Mouse (Mus musculus) liver, embryonic 14.5 days (tissue): Measurements from ENCODE around the gene Trim26. TPM values are rescaled to one million over a fixed set of nuclear protein-coding genes. Genes with fewer than 3 reads are reported as not detected.

Experiments used
- ATAC-seq: fragments of 200-750 bp; cut with Nextera tagmentation; 2 replicates; pipeline ENCODE4 v1.8.0; 2017; ENCODE audit warnings: moderate number of reproducible peaks, mild to moderate bottlenecking, moderate library complexity; ENCODE audit not compliant: insufficient read depth
- DNase-seq, 3 experiments: peaks; one replicate each; pipeline ENCODE4 v3.0.0-alpha.2; 2012 to 2013; ENCODE audit warnings: low read depth in 3 of 3, low spot score in 3 of 3
- H3K27ac ChIP-seq: fragments of 300-500 bp; sonication (generic); 2 replicates; pipeline ENCODE4 v1.5.1; 2014; ENCODE audit warnings: moderate library complexity, mild to moderate bottlenecking, control low read depth, inconsistent platforms
- H3K27me3 ChIP-seq: fragments of 300-500 bp; sonication (generic); 2 replicates; pipeline ENCODE4 v1.6.1; 2014; ENCODE audit warnings: mild to moderate bottlenecking, low read length, moderate library complexity; ENCODE audit not compliant: control insufficient read depth, insufficient read depth
- H3K36me3 ChIP-seq: fragments of 300-500 bp; sonication (generic); replicated peaks from 2 replicates; pipeline ENCODE4 v1.6.1; 2014; ENCODE audit warnings: low read depth; ENCODE audit not compliant: control insufficient read depth, insufficient read depth
- H3K4me1 ChIP-seq, 2 experiments: fragments of 200-500 bp in 1 of 2; fragments of 300-500 bp in 1 of 2; sonication (generic) in 1 of 2; replicated peaks; 2 replicates each; pipeline ENCODE4 v1.6.1; 2012 to 2014; ENCODE audit warnings: antibody characterized with exemption in 1 of 2, inconsistent platforms in 1 of 2, low read length in 1 of 2; ENCODE audit not compliant: control insufficient read depth in 2 of 2, insufficient read depth in 2 of 2
- H3K4me2 ChIP-seq: fragments of 300-500 bp; sonication (generic); 2 replicates; pipeline ENCODE4 v1.6.1; 2014; ENCODE audit warnings: low read depth, mild to moderate bottlenecking, control low read depth, moderate library complexity
- H3K4me3 ChIP-seq, 2 experiments: fragments of 200-500 bp in 1 of 2; fragments of 300-500 bp in 1 of 2; sonication (generic) in 1 of 2; 2 replicates each; pipeline ENCODE4 v1.5.1; 2012 to 2014; ENCODE audit warnings: low read depth in 2 of 2, low read length in 2 of 2, mild to moderate bottlenecking in 2 of 2, control low read depth in 1 of 2, inconsistent platforms in 1 of 2, moderate library complexity in 1 of 2; ENCODE audit not compliant: insufficient read depth in 1 of 2
- H3K9ac ChIP-seq: fragments of 300-500 bp; sonication (generic); replicated peaks from 2 replicates; pipeline ENCODE4 v1.6.1; 2014; ENCODE audit warnings: mild to moderate bottlenecking, control low read depth, moderate library complexity
- H3K9me3 ChIP-seq: fragments of 300-500 bp; sonication (generic); 2 replicates; pipeline ENCODE4 v1.6.1; 2016; ENCODE audit warnings: low read length, mixed read lengths; ENCODE audit not compliant: control insufficient read depth
- CTCF ChIP-seq: IDR thresholded peaks from 2 replicates; pipeline ENCODE4 v1.5.1; 2016; ENCODE audit warnings: antibody characterized with exemption, low read depth, control low read depth
- EP300 ChIP-seq: IDR thresholded peaks from 2 replicates; pipeline ENCODE4 v1.6.1; 2016; ENCODE audit warnings: antibody characterized with exemption, low read depth
- WGBS: fragments of 180-500 bp; shearing (Covaris S2); extraction: QIAGEN DNeasy Blood & Tissue Kit; methylation state at CpG from one replicate; pipeline ENCODE4 v1.1.7; 2014; ENCODE audit not compliant: insufficient replicate concordance; 5-methylcytosine and 5-hydroxymethylcytosine counted together
- polyA plus RNA-seq, 2 experiments: library from polyadenylated mRNA; depleted of rRNA in 1 of 2; stranded (reverse) in 1 of 2; unstranded in 1 of 2; fragments of >200 nt; fragmentation: Nextera tagmentation in 1 of 2; extraction: Ambion mirVana in 1 of 2; gene quantifications; 2 replicates each; pipeline versions ENCODE4 v1.2.1 to v1.2.3; 2012 to 2014

Gene Trim26
- polyA plus RNA-seq, 2 experiments: 6.7 to 8.6 TPM

- no peaks in the 10 kb centered on the region for H3K9me3 ChIP-seq
- ATAC-seq (no peak), DNase-seq (no peak)
- H3K4me2 ChIP-seq: no peak overlapping the region
- H3K9ac ChIP-seq: no peak overlapping the region
- no peaks in the 10 kb centered on the region for H3K36me3 ChIP-seq
- no peaks in the 10 kb centered on the region; the same call in 1 of the 2 replicates for H3K27me3 ChIP-seq
- TF ChIP-seq CTCF: no peak
- no peak for TF ChIP-seq EP300
- no peak overlapping the region for H3K4me3 ChIP-seq
- no peak overlapping the region for H3K27ac ChIP-seq
- WGBS: 60% methylated on average over 5 of the region's 5 CpGs
- peaks cover 14 to 20% of the 10 kb centered on the region in 2 experiments for H3K4me1 ChIP-seq
Measured at GRCm38 (mm10) chr17:36848911-36849310, 12.0 kb downstream of the Trim26 start.

- ATAC-seq (no peak), DNase-seq (no peak)
- peaks cover 3 to 9% of the 10 kb centered on the region in 2 experiments for H3K4me1 ChIP-seq
- 70% methylated on average over 2 of the region's 2 CpGs for WGBS
- H3K9me3 ChIP-seq: no peaks in the 10 kb centered on the region
- no peak overlapping the region for H3K4me2 ChIP-seq
- TF ChIP-seq EP300: no peak
- TF ChIP-seq CTCF: no peak
- H3K27me3 ChIP-seq: no peaks in the 10 kb centered on the region; the same call in 1 of the 2 replicates
- H3K27ac ChIP-seq: no peak overlapping the region
- no peaks in the 10 kb centered on the region for H3K36me3 ChIP-seq
- no peak overlapping the region for H3K4me3 ChIP-seq
- H3K9ac ChIP-seq: no peak overlapping the region
Measured at GRCm38 (mm10) chr17:36849992-36850391, 13.1 kb downstream of the Trim26 start.

GRCm38 (mm10) chr17:36851200-36851599, 14.3 kb downstream of the Trim26 start:
- H3K27me3 ChIP-seq: no peaks in the 10 kb centered on the region; the same call in 1 of the 2 replicates
- ATAC-seq: no peak
- WGBS: 75% methylated on average over 5 of the region's 5 CpGs
- no peak overlapping the region for H3K4me3 ChIP-seq
- H3K9me3 ChIP-seq: no peaks in the 10 kb centered on the region
- no peak overlapping the region for H3K4me2 ChIP-seq
- TF ChIP-seq EP300 (no peak), CTCF (no peak)
- no peak for DNase-seq
- no peak overlapping the region for H3K9ac ChIP-seq
- no peak overlapping the region for H3K27ac ChIP-seq
- H3K36me3 ChIP-seq: no peaks in the 10 kb centered on the region
- 0 out of 4 replicates have a peak, but pooled peaks cover 0 to 4% of the 10 kb centered on the region in 2 experiments for H3K4me1 ChIP-seq

- Histone ChIP-seq H3K4me3 (no peak overlapping the region), H3K4me2 (no peak overlapping the region), H3K9me3 (no peaks in the 10 kb centered on the region), H3K4me1 (0 out of 4 replicates have a peak, but pooled peaks cover 0 to 3% of the 10 kb centered on the region in 2 experiments), H3K27ac (no peak overlapping the region), H3K9ac (no peak overlapping the region), H3K36me3 (peaks cover 3% of the 10 kb centered on the region), H3K27me3 (no peaks in the 10 kb centered on the region)
- WGBS: 31% methylated on average over 5 of the region's 5 CpGs
- TF ChIP-seq CTCF (no peak), EP300 (no peak)
- DNase-seq (no peak), ATAC-seq (peak; percentile 37; the same call in 1 of the 2 replicates)
Measured at GRCm38 (mm10) chr17:36851627-36852026, 14.7 kb downstream of the Trim26 start.

- Histone ChIP-seq H3K4me3 (no peak overlapping the region), H3K27me3 (no peaks in the 10 kb centered on the region), H3K36me3 (peaks cover 5% of the 10 kb centered on the region), H3K9me3 (no peaks in the 10 kb centered on the region), H3K27ac (no peak overlapping the region), H3K4me1 (0 out of 4 replicates have a peak, but pooled peaks cover 0 to 5% of the 10 kb centered on the region in 2 experiments), H3K4me2 (no peak overlapping the region), H3K9ac (no peak overlapping the region)
- ATAC-seq (no peak), DNase-seq (no peak)
- TF ChIP-seq EP300 (no peak), CTCF (peak; percentile 60)
- WGBS: 78% methylated on average over 3 of the region's 3 CpGs
Measured at GRCm38 (mm10) chr17:36855484-36855883, 18.6 kb downstream of the Trim26 start.
